Mouse (Mus musculus): Measurements from ENCODE around the gene Sqstm1.

- TF ChIP-seq CTCF (IDR thresholded peaks at IDR 0.05) (no peak), EP300 (IDR thresholded peaks at IDR 0.05) (no peak)
These were observed 52.3 kb downstream of the Sqstm1 start for GRCm38 (mm10) chr11:50158346-50158745.
